Mouse (Mus musculus) ES-Bruce4 (cell line): Measurements from ENCODE around the gene Mgll. TPM values are rescaled to one million over a fixed set of nuclear protein-coding genes. Genes with fewer than 3 reads are reported as not detected.

Experiments
- H3K27ac ChIP-seq: 2 replicates; pipeline ENCODE4 v1.5.1; 2012; ENCODE audit warnings: low read length, inconsistent platforms; ENCODE audit not compliant: insufficient read depth
- H3K27me3 ChIP-seq: 2 replicates; pipeline ENCODE4 v1.6.1; 2012; ENCODE audit warnings: mild to moderate bottlenecking, low read length, inconsistent platforms; ENCODE audit not compliant: control insufficient read depth, poor library complexity, insufficient read depth, severe bottlenecking
- H3K36me3 ChIP-seq: 2 replicates; pipeline ENCODE4 v1.6.1; 2012; ENCODE audit warnings: inconsistent platforms, mild to moderate bottlenecking, low read length, moderate library complexity; ENCODE audit not compliant: control insufficient read depth, poor library complexity, insufficient read depth, severe bottlenecking
- H3K4me1 ChIP-seq: one replicate; pipeline ENCODE4 v1.8.1; 2011; ENCODE audit warnings: low read length; ENCODE audit not compliant: control insufficient read depth, insufficient read depth
- H3K4me3 ChIP-seq: 2 replicates; pipeline ENCODE4 v1.5.1; 2011; ENCODE audit warnings: low read depth, mild to moderate bottlenecking, low read length
- H3K9ac ChIP-seq: 2 replicates; pipeline ENCODE4 v1.6.1; 2012; ENCODE audit warnings: low read depth, mild to moderate bottlenecking, inconsistent platforms; ENCODE audit not compliant: poor library complexity, severe bottlenecking
- H3K9me3 ChIP-seq: replicated peaks from 2 replicates; pipeline ENCODE4 v1.6.1; 2012; ENCODE audit warnings: mild to moderate bottlenecking, low read length, inconsistent platforms; ENCODE audit not compliant: control insufficient read depth, poor library complexity, insufficient read depth, severe bottlenecking
- CTCF ChIP-seq: IDR thresholded peaks from one replicate; pipeline ENCODE4 v1.8.1; 2011; ENCODE audit warnings: low read depth, low read length
- EP300 ChIP-seq: IDR thresholded peaks from 2 replicates; pipeline ENCODE4 v1.6.1; 2011; ENCODE audit warnings: low read depth, low read length; ENCODE audit not compliant: insufficient read depth
- POLR2A ChIP-seq: IDR thresholded peaks from one replicate; pipeline ENCODE4 v1.8.1; 2011; ENCODE audit warnings: low read length; ENCODE audit not compliant: insufficient read depth
- polyA plus RNA-seq: library from polyadenylated mRNA; stranded (reverse); fragments of >200 nt; gene quantifications from 2 replicates; pipeline ENCODE4 v1.2.4, GENCODE M21; 2011; ENCODE audit warnings: low read depth; ENCODE audit not compliant: missing spikeins, insufficient read depth, insufficient read length

Mgll gene
- polyA plus RNA-seq, 1 experiment: 3.4 TPM

DNA sequence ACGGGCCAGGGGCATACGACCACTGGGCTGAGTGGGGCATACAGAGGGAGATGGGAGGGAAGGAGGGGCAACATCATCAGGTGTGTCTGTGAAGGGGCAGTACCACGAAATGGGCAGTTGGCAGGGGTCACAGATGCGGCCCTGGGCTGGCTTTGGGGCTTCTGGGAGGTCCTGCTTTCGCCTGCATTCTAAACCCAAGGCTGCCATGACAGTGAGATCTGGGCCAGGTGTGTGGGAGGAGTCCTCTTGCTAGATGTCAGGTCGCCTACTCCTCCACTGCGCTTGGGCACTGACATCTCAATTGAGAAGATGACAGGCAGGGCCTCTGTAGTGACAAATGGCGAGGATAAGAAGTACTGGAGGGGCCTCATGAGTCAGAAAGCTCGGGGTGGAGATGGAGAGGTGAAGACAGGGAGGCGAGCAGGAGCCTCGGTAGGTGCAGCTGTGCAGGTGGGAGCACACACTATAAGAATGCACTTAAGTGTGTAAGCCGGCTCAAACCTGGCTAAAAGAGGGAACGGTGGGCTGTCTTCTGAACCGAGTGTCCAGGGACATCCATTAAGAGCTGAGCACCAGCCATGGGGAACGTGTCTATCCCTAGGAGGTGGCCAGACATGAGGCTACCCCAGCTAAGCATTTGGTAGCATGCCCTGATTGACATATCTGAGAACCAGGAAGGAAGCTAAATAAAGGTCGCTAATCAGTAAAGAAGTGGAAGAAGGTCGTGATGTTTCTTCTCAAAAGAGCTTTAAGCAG lies 37.6 kb downstream of the Mgll start:
- no peaks in the 10 kb centered on the region for H3K9me3 ChIP-seq
- no peak overlapping the region for H3K4me3 ChIP-seq
- no peak overlapping the region for H3K9ac ChIP-seq
- TF ChIP-seq EP300 (no peak), CTCF (no peak), POLR2A (no peak)
- no peaks in the 10 kb centered on the region for H3K36me3 ChIP-seq
- H3K27me3 ChIP-seq: no peaks in the 10 kb centered on the region
- H3K27ac ChIP-seq: no peak overlapping the region
- H3K4me1 ChIP-seq: no peaks in the 10 kb centered on the region

DNA sequence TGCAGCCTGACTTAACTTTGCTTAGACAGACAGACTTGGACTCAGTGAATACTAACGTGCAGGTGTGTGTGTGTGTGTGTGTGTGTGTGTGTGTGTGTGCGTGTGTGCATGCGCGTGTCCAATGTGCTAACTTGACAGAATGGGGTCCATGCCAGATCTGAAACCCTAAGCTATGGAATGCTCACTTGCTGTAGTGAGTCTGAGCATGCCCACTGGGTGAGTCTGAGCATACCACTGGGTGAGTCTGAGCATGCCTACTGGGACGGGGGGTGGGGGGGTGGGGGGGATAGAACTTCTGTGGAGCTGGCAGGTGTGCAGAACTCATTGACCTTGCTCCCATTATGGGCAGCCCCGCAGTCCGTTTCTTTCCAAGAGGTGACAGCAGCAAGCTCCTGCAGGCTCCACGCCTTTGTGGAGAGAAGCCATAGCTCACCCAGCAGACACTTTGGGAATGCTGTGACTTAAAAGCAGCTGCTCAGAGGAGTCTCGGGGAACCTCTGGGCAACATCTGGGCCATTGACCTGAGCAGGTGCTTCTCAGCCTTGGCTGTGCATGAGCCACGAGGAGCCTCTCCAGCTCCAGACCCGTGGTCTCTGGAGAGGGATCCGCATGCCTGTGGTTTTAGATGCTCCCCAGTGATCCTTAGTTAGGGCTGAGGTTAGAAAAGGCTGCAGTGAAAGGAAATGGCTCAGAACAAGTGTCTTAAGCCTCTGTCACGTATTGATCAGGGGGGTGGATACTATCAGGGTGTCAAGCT lies 38.4 kb downstream of the Mgll start:
- no peak overlapping the region for H3K27ac ChIP-seq
- H3K4me1 ChIP-seq: no peaks in the 10 kb centered on the region
- no peaks in the 10 kb centered on the region for H3K27me3 ChIP-seq
- no peak overlapping the region for H3K4me3 ChIP-seq
- TF ChIP-seq CTCF (no peak), POLR2A (no peak), EP300 (no peak)
- H3K9me3 ChIP-seq: no peaks in the 10 kb centered on the region
- no peaks in the 10 kb centered on the region for H3K36me3 ChIP-seq
- H3K9ac ChIP-seq: no peak overlapping the region

DNA sequence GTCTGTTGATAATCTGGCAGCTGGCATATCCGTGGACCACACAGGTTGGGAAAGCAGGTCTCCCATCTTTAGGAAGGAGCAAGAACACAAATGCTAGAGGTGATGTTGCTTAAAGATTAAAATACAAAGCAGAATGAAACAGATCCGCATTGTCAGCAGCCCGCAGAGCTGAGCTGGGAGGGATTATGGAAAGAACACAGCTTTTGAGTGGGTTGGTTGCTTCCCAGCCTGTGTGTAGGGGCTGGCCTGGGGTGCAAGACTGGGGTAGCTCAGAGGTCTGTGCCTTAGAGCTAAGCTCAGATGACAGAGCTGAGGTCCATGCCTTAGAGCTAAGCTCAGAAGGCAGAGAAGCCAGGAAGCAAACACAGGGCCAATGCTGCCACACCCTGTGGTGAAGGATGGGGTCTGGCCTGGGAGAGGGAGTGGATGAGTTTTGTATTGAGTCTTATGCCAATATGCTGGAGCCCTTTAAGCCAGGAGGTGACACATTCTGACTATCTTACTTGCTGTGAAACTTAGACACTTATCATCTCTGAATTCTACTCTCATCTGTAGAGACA lies 39.4 kb downstream of the Mgll start:
- TF ChIP-seq EP300 (no peak), POLR2A (no peak), CTCF (no peak)
- Histone ChIP-seq H3K27ac (no peak overlapping the region), H3K27me3 (no peaks in the 10 kb centered on the region), H3K36me3 (no peaks in the 10 kb centered on the region), H3K9ac (no peak overlapping the region), H3K4me1 (no peaks in the 10 kb centered on the region), H3K9me3 (no peaks in the 10 kb centered on the region), H3K4me3 (no peak overlapping the region)

DNA sequence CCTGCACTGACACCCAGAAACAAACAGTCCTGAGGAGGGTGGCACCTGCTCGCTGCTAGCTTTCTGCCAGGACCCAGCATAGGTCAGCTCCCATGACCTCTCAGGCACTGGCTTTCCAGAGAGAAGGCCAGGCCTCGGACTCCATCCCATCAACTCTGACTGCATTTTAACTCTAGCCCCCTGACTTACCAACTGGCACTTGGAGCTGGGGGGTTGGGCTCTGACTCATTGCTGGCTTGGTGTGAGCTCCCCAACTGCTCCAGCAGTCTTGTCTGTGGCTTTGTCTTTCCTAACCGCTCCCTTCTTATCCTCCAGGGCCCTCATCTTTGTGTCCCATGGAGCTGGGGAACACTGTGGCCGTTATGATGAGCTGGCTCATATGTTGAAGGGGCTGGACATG lies 40.1 kb downstream of the Mgll start:
- no peaks in the 10 kb centered on the region for H3K27me3 ChIP-seq
- H3K4me1 ChIP-seq: no peaks in the 10 kb centered on the region
- H3K9ac ChIP-seq: no peak overlapping the region
- no peak overlapping the region for H3K4me3 ChIP-seq
- H3K9me3 ChIP-seq: no peaks in the 10 kb centered on the region
- H3K36me3 ChIP-seq: no peaks in the 10 kb centered on the region
- TF ChIP-seq CTCF (no peak), EP300 (no peak), POLR2A (no peak)
- H3K27ac ChIP-seq: no peak overlapping the region

DNA sequence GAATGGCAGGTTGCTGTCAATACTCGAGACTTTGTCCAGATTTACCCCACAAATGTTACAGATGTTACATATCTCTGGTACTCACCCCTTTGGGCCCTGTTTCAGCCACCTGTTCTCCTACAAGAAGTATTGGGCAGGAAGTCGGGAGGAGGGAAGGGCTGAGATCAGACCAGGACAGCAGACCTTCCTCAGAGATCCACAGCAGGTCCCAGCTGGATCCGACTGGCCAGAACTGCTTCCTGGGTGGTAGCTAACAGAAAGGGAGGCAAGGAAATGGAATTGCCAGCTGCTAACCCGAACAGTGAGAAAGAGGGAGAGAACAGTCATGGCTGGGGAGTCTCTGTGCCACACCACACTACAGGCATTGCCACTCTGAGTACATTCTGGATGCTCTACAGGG lies 43.5 kb downstream of the Mgll start:
- no peaks in the 10 kb centered on the region for H3K36me3 ChIP-seq
- no peaks in the 10 kb centered on the region for H3K27me3 ChIP-seq
- H3K4me3 ChIP-seq: no peak overlapping the region
- H3K9me3 ChIP-seq: no peaks in the 10 kb centered on the region
- no peak overlapping the region for H3K9ac ChIP-seq
- no peaks in the 10 kb centered on the region for H3K4me1 ChIP-seq
- H3K27ac ChIP-seq: no peak overlapping the region
- TF ChIP-seq POLR2A: no peak
- TF ChIP-seq CTCF: no peak
- no peak for TF ChIP-seq EP300

DNA sequence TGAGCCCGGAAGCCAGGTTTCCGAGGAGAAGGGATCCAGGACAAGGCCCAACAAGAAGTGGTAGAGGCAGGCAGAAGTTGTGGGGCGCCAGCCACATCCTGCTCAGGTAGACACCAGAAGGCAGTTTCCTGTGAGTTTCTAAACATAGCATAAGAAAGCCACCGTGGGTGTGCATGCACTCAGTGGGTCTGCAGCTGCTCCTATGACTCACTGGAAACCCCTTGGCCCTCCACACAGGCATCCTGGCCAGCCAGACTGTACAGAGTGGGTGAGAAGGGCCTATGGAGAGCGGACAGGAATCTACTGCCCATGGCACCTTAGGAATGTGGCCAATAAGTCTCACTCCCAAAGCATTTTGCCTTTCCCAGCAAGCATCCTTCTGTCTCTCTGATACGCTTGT lies 45.5 kb downstream of the Mgll start:
- Histone ChIP-seq H3K27ac (no peak overlapping the region), H3K9me3 (no peaks in the 10 kb centered on the region), H3K27me3 (no peaks in the 10 kb centered on the region), H3K4me1 (no peaks in the 10 kb centered on the region), H3K36me3 (no peaks in the 10 kb centered on the region), H3K4me3 (no peak overlapping the region), H3K9ac (no peak overlapping the region)
- TF ChIP-seq POLR2A (no peak), CTCF (no peak), EP300 (no peak)
